Mouse (Mus musculus): ENCODE results near the gene Oasl1. TPM values are rescaled to one million over a fixed set of nuclear protein-coding genes. Genes with fewer than 3 reads are reported as not detected.
"Not testable (repeated sequence)": the region's sequence is repeated elsewhere in the genome, so short reads cannot be mapped to it uniquely, and the experiment has no call there.

Oasl1 gene
- 0.31 TPM in 1 of 2 replicates, not detected in the other for polyA plus RNA-seq (2016; fragmentation: Nextera tagmentation; extraction: Ambion mirVana)

DNA sequence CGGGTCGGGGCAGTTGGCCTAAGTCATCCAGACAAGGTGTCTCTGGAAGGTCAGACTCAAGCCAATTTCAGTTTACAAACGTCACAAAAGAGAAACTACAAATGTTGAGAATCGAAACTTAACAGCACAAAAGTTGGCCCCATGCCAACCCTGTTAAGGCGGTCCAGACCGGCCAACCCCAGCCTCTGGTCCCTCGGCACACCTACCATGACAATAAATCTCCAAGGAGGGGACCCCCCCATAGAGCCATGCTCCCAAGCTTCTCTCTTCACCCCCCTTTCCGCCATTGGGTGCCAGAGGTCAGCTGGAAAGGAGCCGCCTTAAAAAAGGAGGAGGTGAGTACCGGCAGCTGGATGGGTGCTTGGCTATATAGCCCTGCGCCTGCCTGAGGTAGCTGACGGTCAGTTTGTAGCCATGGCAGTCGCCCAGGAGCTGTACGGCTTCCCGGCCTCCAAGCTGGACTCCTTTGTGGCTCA, at the start of gene Oasl1:
Gene Oasl1 (plus strand): TSS at position 243 of the 476 bp plus-strand sequence.
- Histone ChIP-seq H3K9me3 (no peaks in the 10 kb centered on the region), H3K4me3 (no peak within 1 kb of the TSS), H3K36me3 (no peaks in the 10 kb centered on the region), H3K4me1 (peaks cover 6% of the 10 kb centered on the region; the same call in 1 of the 2 replicates), H3K27me3 (ENCODE audit: insufficient read depth, poor library complexity, severe bottlenecking) (no peaks in the 10 kb centered on the region), H3K27ac (no peak within 1 kb of the TSS)
- DNase-seq (ENCODE audit: low spot score), result no peak
- WGBS, result 61% methylated on average over 15 of the region's 15 CpGs

DNA sequence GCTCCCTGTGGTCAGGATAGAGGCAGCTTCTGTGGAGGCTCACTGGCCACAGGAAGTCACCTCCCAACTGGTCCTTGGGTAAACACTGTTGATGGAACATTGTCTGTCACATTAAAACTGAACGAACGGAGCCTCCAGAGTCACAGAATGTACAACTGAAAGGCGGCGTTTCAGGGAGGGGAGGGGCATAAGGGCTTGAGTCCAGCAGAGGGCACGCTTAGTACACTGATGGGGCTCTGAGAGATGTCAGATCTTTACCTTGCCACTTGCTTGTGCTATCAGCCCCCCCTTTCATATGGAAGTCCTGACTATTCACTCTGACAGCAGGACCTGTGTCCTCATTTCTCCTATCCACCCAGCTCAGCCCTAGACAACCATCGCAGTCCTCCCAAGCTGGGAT, 47.2 kb upstream of the Oasl1 start:
- Histone ChIP-seq H3K36me3 (no peaks in the 10 kb centered on the region), H3K27me3 (ENCODE audit: insufficient read depth, poor library complexity, severe bottlenecking) (peaks cover 18% of the 10 kb centered on the region; the same call in 1 of the 2 replicates), H3K4me1 (peaks cover 19% of the 10 kb centered on the region), H3K9me3 (no peaks in the 10 kb centered on the region), H3K27ac (no peak overlapping the region), H3K4me3 (no peak overlapping the region)
- WGBS, result 44% methylated on average over 6 of the region's 6 CpGs
- no peak for DNase-seq (ENCODE audit: low spot score)

- H3K9me3 ChIP-seq, result no peaks in the 10 kb centered on the region
- H3K36me3 ChIP-seq, result no peaks in the 10 kb centered on the region
- no peak overlapping the region for H3K27ac ChIP-seq
- 54% methylated on average over 6 of the region's 6 CpGs for WGBS
- peaks cover 18% of the 10 kb centered on the region; the same call in 1 of the 2 replicates for H3K27me3 ChIP-seq (ENCODE audit: insufficient read depth, poor library complexity, severe bottlenecking)
- no peak for DNase-seq (ENCODE audit: low spot score)
- H3K4me1 ChIP-seq, result peaks cover 19% of the 10 kb centered on the region
- no peak overlapping the region for H3K4me3 ChIP-seq
Measured at GRCm38 (mm10) chr5:114876331-114876730, 46.7 kb upstream of the Oasl1 start.

GRCm38 (mm10) chr5:114877487-114877886, 45.6 kb upstream of the Oasl1 start:
- Histone ChIP-seq H3K9me3 (no peaks in the 10 kb centered on the region), H3K4me1 (peaks cover 19% of the 10 kb centered on the region), H3K4me3 (no peak overlapping the region), H3K36me3 (no peaks in the 10 kb centered on the region), H3K27me3 (ENCODE audit: insufficient read depth, poor library complexity, severe bottlenecking) (peaks cover 20% of the 10 kb centered on the region; the same call in 1 of the 2 replicates), H3K27ac (no peak overlapping the region)
- DNase-seq (ENCODE audit: low spot score), result no peak
- 80% methylated on average over 7 of the region's 7 CpGs for WGBS

GRCm38 (mm10) chr5:114879399-114879798, 43.6 kb upstream of the Oasl1 start:
- Histone ChIP-seq H3K4me1 (peaks cover 19% of the 10 kb centered on the region), H3K9me3 (no peaks in the 10 kb centered on the region), H3K36me3 (no peaks in the 10 kb centered on the region), H3K27me3 (ENCODE audit: insufficient read depth, poor library complexity, severe bottlenecking) (peaks cover 29% of the 10 kb centered on the region; the same call in 1 of the 2 replicates), H3K4me3 (no peak overlapping the region), H3K27ac (no peak overlapping the region)
- no peak for DNase-seq (ENCODE audit: low spot score)
- 40% methylated on average over 13 of the region's 13 CpGs for WGBS

DNA sequence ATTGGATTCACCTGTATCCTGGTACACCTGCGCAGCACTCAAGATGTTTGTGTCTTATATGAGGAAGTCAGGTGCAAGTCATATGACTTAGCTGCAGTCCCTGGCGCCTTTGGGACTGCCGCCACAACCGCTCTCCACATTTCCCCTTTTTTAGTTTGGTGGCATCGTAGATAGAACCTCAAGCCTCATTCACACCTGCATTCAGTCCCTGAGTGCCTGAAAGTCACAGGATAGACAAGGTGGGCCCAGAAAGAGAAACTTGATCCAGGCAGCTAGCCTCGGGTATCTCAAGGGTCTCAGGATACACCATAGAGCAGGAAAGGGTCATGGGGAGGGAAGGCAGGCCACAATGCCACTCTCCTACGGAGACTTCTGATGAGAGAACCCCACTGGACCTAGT, 40.7 kb upstream of the Oasl1 start:
- 79% methylated on average over 6 of the region's 7 CpGs for WGBS
- not testable (repeated sequence) for H3K36me3 ChIP-seq; H3K4me3 ChIP-seq; DNase-seq (ENCODE audit: low spot score); H3K9me3 ChIP-seq; H3K27ac ChIP-seq
- Histone ChIP-seq H3K27me3 (ENCODE audit: insufficient read depth, poor library complexity, severe bottlenecking) (peaks cover 21% of the 10 kb centered on the region; the same call in 1 of the 2 replicates), H3K4me1 (peaks cover 17% of the 10 kb centered on the region)

GRCm38 (mm10) chr5:114883022-114883421, 40.0 kb upstream of the Oasl1 start:
- H3K4me1 ChIP-seq, result peaks cover 12% of the 10 kb centered on the region
- peaks cover 15% of the 10 kb centered on the region; the same call in 1 of the 2 replicates for H3K27me3 ChIP-seq (ENCODE audit: insufficient read depth, poor library complexity, severe bottlenecking)
- no peaks in the 10 kb centered on the region for H3K36me3 ChIP-seq
- no peak overlapping the region for H3K4me3 ChIP-seq
- no peak for DNase-seq (ENCODE audit: low spot score)
- H3K9me3 ChIP-seq, result no peaks in the 10 kb centered on the region
- WGBS, result 78% methylated on average over 11 of the region's 11 CpGs
- no peak overlapping the region for H3K27ac ChIP-seq

GRCm38 (mm10) chr5:114886801-114887200, 36.2 kb upstream of the Oasl1 start:
- Histone ChIP-seq H3K36me3 (no peaks in the 10 kb centered on the region), H3K4me1 (no peaks in the 10 kb centered on the region), H3K9me3 (no peaks in the 10 kb centered on the region), H3K4me3 (no peak overlapping the region), H3K27me3 (ENCODE audit: insufficient read depth, poor library complexity, severe bottlenecking) (peaks cover 11% of the 10 kb centered on the region; the same call in 1 of the 2 replicates), H3K27ac (no peak overlapping the region)
- DNase-seq (ENCODE audit: low spot score), result no peak
- WGBS, result 76% methylated on average over 6 of the region's 6 CpGs

- DNase-seq (ENCODE audit: low spot score), result no peak
- H3K4me1 ChIP-seq, result no peaks in the 10 kb centered on the region
Measured at GRCm38 (mm10) chr5:114888995-114889394, 34.0 kb upstream of the Oasl1 start.

DNA sequence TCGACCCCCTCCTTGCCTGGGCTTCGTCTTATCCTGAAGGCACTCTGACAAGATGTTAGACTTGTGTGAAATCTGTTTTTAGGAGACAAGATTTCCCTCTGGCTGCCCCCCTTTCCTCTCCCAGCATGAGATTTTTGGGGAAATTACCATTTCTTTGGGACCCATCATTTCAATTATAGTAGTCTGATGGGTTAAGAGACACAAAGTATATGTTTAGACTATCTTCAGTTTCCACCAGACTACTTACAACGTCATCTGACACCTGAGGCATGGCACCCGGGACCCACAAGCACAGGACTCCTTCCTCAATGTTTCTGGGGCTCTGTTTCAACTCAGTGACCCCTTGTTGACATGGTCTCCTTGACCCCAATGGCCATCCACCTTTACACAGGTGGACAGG, 27.5 kb upstream of the Oasl1 start:
- Histone ChIP-seq H3K36me3 (no peaks in the 10 kb centered on the region), H3K4me3 (no peak overlapping the region), H3K4me1 (peaks cover 11% of the 10 kb centered on the region; the same call in 1 of the 2 replicates), H3K27me3 (ENCODE audit: insufficient read depth, poor library complexity, severe bottlenecking) (0 out of 2 replicates have a peak, but pooled peaks cover 6% of the 10 kb centered on the region), H3K27ac (no peak overlapping the region), H3K9me3 (no peaks in the 10 kb centered on the region)
- 74% methylated on average over 4 of the region's 4 CpGs for WGBS
- no peak for DNase-seq (ENCODE audit: low spot score)

More at GRCm38 (mm10) chr5:114888995-114889394, 34.0 kb upstream of the Oasl1 start:
- WGBS, result 72% methylated on average over 2 of the region's 2 CpGs
- Histone ChIP-seq H3K36me3 (no peaks in the 10 kb centered on the region), H3K27ac (no peak overlapping the region), H3K9me3 (no peaks in the 10 kb centered on the region), H3K27me3 (ENCODE audit: insufficient read depth, poor library complexity, severe bottlenecking) (no peaks in the 10 kb centered on the region), H3K4me3 (no peak overlapping the region)

DNA sequence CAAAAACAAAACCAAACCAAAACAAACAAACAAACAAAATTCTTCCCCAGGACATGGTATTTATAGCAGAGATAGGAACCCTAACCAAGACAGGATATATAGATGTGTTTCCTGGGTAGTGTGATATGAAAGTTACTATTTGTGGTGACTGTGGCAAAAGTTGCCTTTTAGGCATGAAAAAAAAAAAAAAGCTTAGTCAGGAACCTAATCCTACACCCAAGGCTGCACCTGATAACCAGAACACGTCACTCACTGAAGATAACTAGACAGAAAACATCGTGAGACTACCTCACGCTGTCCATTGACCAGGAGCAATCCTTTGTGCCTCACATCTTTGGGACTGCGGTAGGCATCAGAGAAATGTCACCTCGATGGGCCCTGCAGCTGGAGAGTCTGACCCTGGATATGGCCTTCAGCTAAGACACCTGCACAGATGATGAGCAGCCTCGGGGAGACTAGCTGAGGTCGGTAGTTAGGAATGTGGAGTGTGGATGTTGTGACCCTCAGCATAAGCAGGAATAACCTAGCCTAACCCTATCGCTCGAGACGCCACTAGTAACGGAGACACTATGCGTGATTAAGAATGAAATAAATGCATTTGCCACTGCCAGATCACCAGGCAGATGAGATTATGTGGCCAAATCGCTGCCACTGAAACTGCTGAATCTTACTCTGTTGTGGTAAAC, 26.2 kb upstream of the Oasl1 start, which contains the start of gene Oasl2:
Gene Oasl2 (plus strand): TSS at position 249 of the 686 bp plus-strand sequence.
- Histone ChIP-seq H3K9me3 (no peaks in the 10 kb centered on the region), H3K27ac (no peak within 1 kb of the TSS; the same call in 1 of the 2 replicates), H3K27me3 (ENCODE audit: insufficient read depth, poor library complexity, severe bottlenecking) (0 out of 2 replicates have a peak, but pooled peaks cover 6% of the 10 kb centered on the region), H3K36me3 (no peaks in the 10 kb centered on the region), H3K4me1 (peaks cover 11% of the 10 kb centered on the region; the same call in 1 of the 2 replicates), H3K4me3 (peak within 1 kb of the TSS; percentile 23; the same call in 1 of the 2 replicates)
- WGBS, result 49% methylated on average over 13 of the region's 13 CpGs
- no peak for DNase-seq (ENCODE audit: low spot score)

- H3K27ac ChIP-seq, result no peak overlapping the region; the same call in 1 of the 2 replicates
- 11% methylated on average over 7 of the region's 7 CpGs for WGBS
- peaks cover 11% of the 10 kb centered on the region; the same call in 1 of the 2 replicates for H3K4me1 ChIP-seq
- no peaks in the 10 kb centered on the region for H3K9me3 ChIP-seq
- H3K27me3 ChIP-seq (ENCODE audit: insufficient read depth, poor library complexity, severe bottlenecking), result 0 out of 2 replicates have a peak, but pooled peaks cover 6% of the 10 kb centered on the region
- peak overlapping the region; percentile 23; the same call in 1 of the 2 replicates for H3K4me3 ChIP-seq
- no peaks in the 10 kb centered on the region for H3K36me3 ChIP-seq
- no peak for DNase-seq (ENCODE audit: low spot score)
Measured at GRCm38 (mm10) chr5:114897374-114897793, 25.7 kb upstream of the Oasl1 start.

- DNase-seq (ENCODE audit: low spot score), result no peak
- peaks cover 11% of the 10 kb centered on the region; the same call in 1 of the 2 replicates for H3K4me1 ChIP-seq
- 79% methylated on average over 7 of the region's 7 CpGs for WGBS
- no peak overlapping the region for H3K4me3 ChIP-seq
- no peaks in the 10 kb centered on the region for H3K9me3 ChIP-seq
- no peaks in the 10 kb centered on the region for H3K36me3 ChIP-seq
- H3K27me3 ChIP-seq (ENCODE audit: insufficient read depth, poor library complexity, severe bottlenecking), result 0 out of 2 replicates have a peak, but pooled peaks cover 6% of the 10 kb centered on the region
- H3K27ac ChIP-seq, result no peak overlapping the region
Measured at GRCm38 (mm10) chr5:114898857-114899256, 24.2 kb upstream of the Oasl1 start.

All from heart, embryonic 10.5 days (tissue).